Mouse (Mus musculus): Measurements from ENCODE around the gene Ppp1r36. TPM values are rescaled to one million over a fixed set of nuclear protein-coding genes. Genes with fewer than 3 reads are reported as not detected.

The Ppp1r36 gene
- polyA plus RNA-seq, 1 experiment: not detected

DNA sequence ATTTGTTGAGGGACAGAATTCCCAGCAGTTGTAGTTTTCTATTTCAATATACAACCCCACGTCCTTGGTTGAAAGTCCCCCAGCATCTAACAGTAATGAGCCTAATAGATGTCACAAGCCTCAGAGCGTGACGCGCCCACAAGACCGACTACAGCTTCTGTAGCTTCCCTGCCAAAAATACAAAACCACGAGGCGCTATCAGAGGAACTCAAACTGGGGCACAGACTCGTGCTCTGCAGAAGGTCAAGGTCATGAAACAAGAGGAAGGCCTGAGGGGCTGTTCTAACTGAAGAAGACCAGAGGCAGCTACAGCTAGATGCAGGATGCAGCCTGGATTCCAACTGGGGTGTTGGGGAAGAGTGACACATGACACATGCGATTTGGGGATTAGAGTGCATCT lies 69.6 kb downstream of the Ppp1r36 start:
- Histone ChIP-seq H3K36me3 (ENCODE audit: control insufficient read depth, insufficient read depth, low read length) (no peaks in the 10 kb centered on the region), H3K4me3 (ENCODE audit: low read depth, low read length) (no peak overlapping the region), H3K27ac (ENCODE audit: insufficient read depth, low read depth, low read length) (no peak overlapping the region), H3K4me1 (ENCODE audit: control insufficient read depth, insufficient read depth, insufficient read length, low read length) (peaks cover 19% of the 10 kb centered on the region), H3K27me3 (ENCODE audit: control insufficient read depth, insufficient read depth, low read length) (no peaks in the 10 kb centered on the region)
- no peak for TF ChIP-seq CTCF (IDR thresholded peaks at IDR 0.05; ENCODE audit: extremely low read depth, insufficient read length, insufficient replicate concordance, low read depth, low read length)
- WGBS: 63% methylated on average over 9 of the region's 9 CpGs

Other genes with a start within 250 kb of the Ppp1r36 start
- gene Esr2, start 240.3 kb upstream of the Ppp1r36 start, polyA plus RNA-seq (2012; rRNA removed): 0.05 TPM in 1 of 2 replicates, not detected in the other
- not detected in 2 replicates for gene Tex21, start 170.8 kb upstream of the Ppp1r36 start, polyA plus RNA-seq (2012; rRNA removed)
- 7.3 and 11.3 TPM in 2 replicates for gene Mthfd1, start 162.2 kb upstream of the Ppp1r36 start, polyA plus RNA-seq (2012; rRNA removed)
- 0.04 TPM in 1 of 2 replicates, not detected in the other for gene Akap5, start 92.6 kb upstream of the Ppp1r36 start, polyA plus RNA-seq (2012; rRNA removed)
- gene Zbtb25, start 47.9 kb upstream of the Ppp1r36 start, polyA plus RNA-seq (2012; rRNA removed): 1.4 and 2.2 TPM in 2 replicates
- gene Zbtb1, start 47.3 kb upstream of the Ppp1r36 start, polyA plus RNA-seq (2012; rRNA removed): 0.55 and 0.89 TPM in 2 replicates
- 3.7 and 8.9 TPM in 2 replicates for gene Hspa2, start 13.4 kb upstream of the Ppp1r36 start, polyA plus RNA-seq (2012; rRNA removed)
- 12.3 and 16.9 TPM in 2 replicates for gene Plekhg3, start 113.4 kb downstream of the Ppp1r36 start, polyA plus RNA-seq (2012; rRNA removed)

Measured in small intestine, adult 2 months (tissue).